Mouse (Mus musculus) adrenal gland, postnatal 10 days (tissue): ENCODE measurements at regions not wholly inside any gene's neighbourhood (a gene's known extent, or its start where the extent isn't known, plus 50 kb on each side); places are given as distances from the start of the nearest gene placed in this dataset.

Experiments
- DNase-seq: peaks from one replicate; pipeline ENCODE4 v3.0.0; 2021; ENCODE audit warnings: mixed read lengths

GRCm38 (mm10) chr11:114322627-114323026 lies 255.8 kb upstream of the Sdk2 start:
- no peak for DNase-seq

GRCm38 (mm10) chr11:114321974-114322373 lies 255.1 kb upstream of the Sdk2 start:
- DNase-seq, result no peak

- DNase-seq, result no peak
These were observed 254.7 kb upstream of the Sdk2 start for GRCm38 (mm10) chr11:114321527-114321926.

- no peak for DNase-seq
These were observed 248.4 kb upstream of the Sdk2 start for GRCm38 (mm10) chr11:114315274-114315673.

GRCm38 (mm10) chr11:114313652-114314051 lies 246.8 kb upstream of the Sdk2 start:
- no peak for DNase-seq

GRCm38 (mm10) chr11:114311640-114312039 lies 244.8 kb upstream of the Sdk2 start:
- DNase-seq, result no peak

- DNase-seq, result no peak
These were observed 236.9 kb upstream of the Sdk2 start for GRCm38 (mm10) chr11:114303636-114304354.

- DNase-seq, result no peak
These were observed 233.9 kb upstream of the Sdk2 start for GRCm38 (mm10) chr11:114300611-114301319.

GRCm38 (mm10) chr11:114296816-114297334 lies 230.0 kb upstream of the Sdk2 start:
- DNase-seq, result no peak

GRCm38 (mm10) chr11:114294511-114295250 lies 227.8 kb upstream of the Sdk2 start:
- DNase-seq, result no peak

- DNase-seq, result no peak
These were observed 224.4 kb upstream of the Sdk2 start for GRCm38 (mm10) chr11:114291258-114291657.

GRCm38 (mm10) chr11:114289946-114290345 lies 223.1 kb upstream of the Sdk2 start:
- no peak for DNase-seq

- no peak for DNase-seq
These were observed 218.2 kb upstream of the Sdk2 start for GRCm38 (mm10) chr11:114284820-114285666.

- peak; percentile 64 for DNase-seq
These were observed 216.4 kb upstream of the Sdk2 start for GRCm38 (mm10) chr11:114283208-114283607.

- DNase-seq, result no peak
These were observed 215.7 kb upstream of the Sdk2 start for GRCm38 (mm10) chr11:114282566-114282965.

GRCm38 (mm10) chr11:114281846-114282245 lies 215.0 kb upstream of the Sdk2 start:
- DNase-seq, result no peak

GRCm38 (mm10) chr11:114281041-114281695 lies 214.3 kb upstream of the Sdk2 start:
- no peak for DNase-seq

- DNase-seq, result no peak
These were observed 210.9 kb upstream of the Sdk2 start for GRCm38 (mm10) chr11:114277513-114278304.

- DNase-seq, result no peak
These were observed 203.7 kb upstream of the Sdk2 start for GRCm38 (mm10) chr11:114270358-114271072.

GRCm38 (mm10) chr11:114261959-114262358 lies 195.1 kb upstream of the Sdk2 start:
- DNase-seq, result no peak
